Mouse (Mus musculus): ENCODE data around the gene Katnal1. TPM values are rescaled to one million over a fixed set of nuclear protein-coding genes. Genes with fewer than 3 reads are reported as not detected.

Gene Katnal1
- polyA plus RNA-seq, 1 experiment from 2014 or later = 13.0 TPM

DNA sequence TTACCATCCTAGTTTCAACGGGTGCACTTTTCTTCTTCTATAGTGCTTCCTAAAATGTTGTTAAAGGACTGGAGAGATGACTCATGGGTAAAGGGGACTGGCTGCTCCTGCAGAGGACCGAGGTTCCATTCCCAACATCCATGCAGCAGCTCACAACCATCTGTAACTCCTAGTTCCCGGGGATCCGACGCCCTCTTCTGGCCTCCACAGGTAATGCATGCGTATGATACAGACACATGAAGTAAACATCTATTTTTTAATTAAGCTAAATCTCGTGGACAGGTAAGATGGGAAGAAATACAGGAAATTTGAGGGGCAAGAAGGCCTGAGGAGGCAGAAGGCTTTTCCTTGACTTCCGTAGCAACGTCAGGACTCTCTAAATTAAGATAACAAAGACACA, 29.2 kb upstream of the Katnal1 start:
- peak overlapping the region; percentile 82; the same call in 1 of the 2 replicates for H3K4me2 ChIP-seq (replicated peaks; ENCODE audit: low read depth, low read length)
- no peaks in the 10 kb centered on the region for H3K36me3 ChIP-seq (ENCODE audit: control insufficient read depth, insufficient read depth, low read length)
- 42% methylated on average over 9 of the region's 9 CpGs for WGBS
- H3K4me1 ChIP-seq (ENCODE audit: control insufficient read depth, insufficient read depth, low read length) = peaks cover 18% of the 10 kb centered on the region
- ATAC-seq (ENCODE audit: insufficient number of reproducible peaks, insufficient read depth, low FRiP score, low read depth) = no peak
- H3K4me3 ChIP-seq (ENCODE audit: low read depth, low read length) = no peak overlapping the region
- no peaks in the 10 kb centered on the region for H3K9me3 ChIP-seq (ENCODE audit: control insufficient read depth, low read depth, low read length)
- H3K27me3 ChIP-seq (ENCODE audit: control insufficient read depth, insufficient read depth, low read length) = no peaks in the 10 kb centered on the region
- H3K9ac ChIP-seq (replicated peaks; ENCODE audit: low read depth, low read length) = no peak overlapping the region
- H3K27ac ChIP-seq (ENCODE audit: low read length) = no peak overlapping the region

DNA sequence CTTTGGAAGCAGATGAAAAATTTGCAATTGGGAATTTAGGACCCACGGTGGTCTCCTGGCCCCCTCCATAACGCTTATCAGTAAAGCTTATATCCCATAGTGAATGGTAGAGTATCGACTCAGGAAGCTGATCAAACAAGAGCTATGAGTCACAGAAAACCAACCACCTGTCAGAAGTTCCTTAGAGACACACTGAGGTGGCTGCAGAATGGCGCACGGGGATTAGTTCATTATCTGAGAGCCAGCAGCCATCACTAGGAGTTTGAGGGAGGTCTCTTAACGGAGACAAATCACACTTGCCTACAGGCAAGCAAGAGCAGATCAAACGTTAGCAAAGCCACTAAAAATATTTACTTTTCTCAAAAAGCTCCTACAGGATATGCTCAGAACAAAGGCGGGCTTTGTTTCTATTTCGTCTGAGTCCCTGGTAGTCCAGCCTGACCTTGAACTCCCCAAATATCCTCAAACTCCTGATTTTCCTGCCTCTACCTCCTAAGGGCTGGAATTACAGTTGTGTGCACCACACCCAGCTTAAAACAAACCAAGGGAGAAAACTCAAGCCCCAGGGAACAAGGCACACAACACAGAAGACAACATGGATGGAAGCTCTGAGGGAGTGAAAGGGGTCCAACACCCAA, 27.9 kb upstream of the Katnal1 start:
- 34% methylated on average over 9 of the region's 9 CpGs for WGBS

DNA sequence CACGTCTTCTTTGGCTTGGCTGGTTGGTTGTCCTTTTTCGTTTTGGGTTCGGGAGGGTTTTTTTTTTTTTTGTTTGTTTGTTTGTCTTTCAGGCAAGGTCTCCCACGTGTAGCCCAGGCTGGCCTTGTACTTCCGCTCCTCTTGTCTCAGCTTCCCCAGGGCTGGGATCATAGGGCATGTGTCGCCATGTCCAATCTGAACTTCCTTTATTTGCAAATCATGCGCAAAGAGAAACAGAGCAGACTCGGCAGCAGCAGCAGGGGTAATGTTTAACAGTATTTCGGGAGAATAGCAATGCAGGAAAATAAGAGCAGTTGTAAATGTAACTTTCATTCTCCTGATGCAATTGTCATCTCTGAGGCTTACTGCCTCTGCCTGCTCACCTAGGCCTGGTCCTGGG, 27.0 kb upstream of the Katnal1 start:
- ATAC-seq (ENCODE audit: insufficient number of reproducible peaks, insufficient read depth, low FRiP score, low read depth) = no peak
- no peaks in the 10 kb centered on the region for H3K36me3 ChIP-seq (ENCODE audit: control insufficient read depth, insufficient read depth, low read length)
- WGBS = 74% methylated on average over 9 of the region's 9 CpGs
- no peaks in the 10 kb centered on the region for H3K27me3 ChIP-seq (ENCODE audit: control insufficient read depth, insufficient read depth, low read length)
- H3K9me3 ChIP-seq (ENCODE audit: control insufficient read depth, low read depth, low read length) = no peaks in the 10 kb centered on the region
- H3K4me1 ChIP-seq (ENCODE audit: control insufficient read depth, insufficient read depth, low read length) = peaks cover 18% of the 10 kb centered on the region
- no peak overlapping the region for H3K4me3 ChIP-seq (ENCODE audit: low read depth, low read length)
- no peak overlapping the region for H3K9ac ChIP-seq (replicated peaks; ENCODE audit: low read depth, low read length)
- H3K27ac ChIP-seq (ENCODE audit: low read length) = peak overlapping the region; percentile 48; the same call in 1 of the 2 replicates
- no peak overlapping the region for H3K4me2 ChIP-seq (replicated peaks; ENCODE audit: low read depth, low read length)

More for the DNA sequence above, 27.9 kb upstream of the Katnal1 start:
- no peak overlapping the region for H3K4me2 ChIP-seq (replicated peaks; ENCODE audit: low read depth, low read length)
- H3K4me3 ChIP-seq (ENCODE audit: low read depth, low read length) = no peak overlapping the region
- peak overlapping the region; percentile 24; the same call in 1 of the 2 replicates for H3K27ac ChIP-seq (ENCODE audit: low read length)
- ATAC-seq (ENCODE audit: insufficient number of reproducible peaks, insufficient read depth, low FRiP score, low read depth) = peak; percentile 35; the same call in 1 of the 2 replicates
- H3K4me1 ChIP-seq (ENCODE audit: control insufficient read depth, insufficient read depth, low read length) = peaks cover 18% of the 10 kb centered on the region
- no peak overlapping the region for H3K9ac ChIP-seq (replicated peaks; ENCODE audit: low read depth, low read length)
- H3K27me3 ChIP-seq (ENCODE audit: control insufficient read depth, insufficient read depth, low read length) = no peaks in the 10 kb centered on the region
- no peaks in the 10 kb centered on the region for H3K36me3 ChIP-seq (ENCODE audit: control insufficient read depth, insufficient read depth, low read length)
- H3K9me3 ChIP-seq (ENCODE audit: control insufficient read depth, low read depth, low read length) = no peaks in the 10 kb centered on the region

DNA sequence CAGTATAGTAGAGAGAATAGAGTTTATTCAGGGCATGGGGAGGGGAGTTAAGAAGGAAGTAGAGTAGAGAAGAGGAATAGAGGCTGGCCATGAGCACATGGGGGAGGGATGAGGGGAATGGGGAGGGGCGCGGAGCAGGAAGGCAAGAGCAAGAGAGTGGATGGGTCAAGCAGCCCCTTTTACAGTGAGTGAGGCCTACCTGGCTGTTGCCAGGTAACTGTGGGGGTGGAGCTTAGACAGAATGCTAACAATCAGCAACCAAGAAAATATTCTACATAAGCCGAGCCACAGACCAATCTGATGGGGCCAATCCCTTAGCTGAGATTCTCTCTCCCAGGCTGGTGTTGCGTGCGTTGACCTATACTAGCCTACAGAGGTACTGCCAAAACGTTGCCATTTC, 26.5 kb upstream of the Katnal1 start:
- Histone ChIP-seq H3K27me3 (ENCODE audit: control insufficient read depth, insufficient read depth, low read length) (no peaks in the 10 kb centered on the region), H3K27ac (ENCODE audit: low read length) (no peak overlapping the region), H3K4me2 (replicated peaks; ENCODE audit: low read depth, low read length) (no peak overlapping the region), H3K9me3 (ENCODE audit: control insufficient read depth, low read depth, low read length) (no peaks in the 10 kb centered on the region), H3K4me1 (ENCODE audit: control insufficient read depth, insufficient read depth, low read length) (peaks cover 18% of the 10 kb centered on the region), H3K36me3 (ENCODE audit: control insufficient read depth, insufficient read depth, low read length) (no peaks in the 10 kb centered on the region), H3K9ac (replicated peaks; ENCODE audit: low read depth, low read length) (no peak overlapping the region), H3K4me3 (ENCODE audit: low read depth, low read length) (no peak overlapping the region)
- 87% methylated on average over 6 of the region's 6 CpGs for WGBS
- ATAC-seq (ENCODE audit: insufficient number of reproducible peaks, insufficient read depth, low FRiP score, low read depth) = no peak

DNA sequence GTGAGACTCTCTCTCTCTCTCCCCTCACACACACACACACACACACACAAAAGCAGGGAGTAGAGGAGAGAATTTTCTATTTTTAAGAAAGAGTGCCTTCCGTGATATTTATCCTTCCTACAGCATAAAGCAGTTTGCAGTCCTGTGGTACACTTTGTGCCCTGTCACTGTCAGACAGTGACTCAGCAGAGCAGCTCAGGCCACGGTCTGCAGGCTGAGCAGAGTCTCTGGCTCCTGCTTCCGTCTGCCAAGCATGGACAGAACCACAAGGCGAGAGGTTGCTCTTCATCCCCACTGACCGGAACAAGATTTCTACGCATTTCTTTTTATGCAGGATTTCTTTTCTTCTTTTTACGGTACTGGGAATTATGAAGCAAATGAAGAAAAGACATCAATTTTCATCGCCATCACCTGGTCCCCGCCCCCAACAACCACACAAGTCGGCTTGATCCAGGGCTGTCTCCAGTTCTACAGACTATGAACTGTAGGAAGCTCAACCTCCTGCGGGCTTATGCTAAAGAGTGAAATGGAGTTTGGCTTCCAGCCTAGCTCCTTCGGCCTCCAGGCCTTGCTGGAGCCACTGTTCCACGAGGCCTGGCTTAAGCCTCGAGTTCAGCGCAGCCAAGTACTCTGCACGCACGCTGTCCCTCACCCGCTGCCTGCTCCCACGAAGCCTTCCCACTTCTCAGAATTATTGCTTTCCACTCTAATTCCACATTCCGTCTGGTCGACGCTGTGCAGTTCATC, 25.4 kb upstream of the Katnal1 start:
- Histone ChIP-seq H3K36me3 (ENCODE audit: control insufficient read depth, insufficient read depth, low read length) (no peaks in the 10 kb centered on the region), H3K4me3 (ENCODE audit: low read depth, low read length) (no peak overlapping the region), H3K4me2 (replicated peaks; ENCODE audit: low read depth, low read length) (no peak overlapping the region), H3K27me3 (ENCODE audit: control insufficient read depth, insufficient read depth, low read length) (no peaks in the 10 kb centered on the region), H3K27ac (ENCODE audit: low read length) (no peak overlapping the region), H3K9me3 (ENCODE audit: control insufficient read depth, low read depth, low read length) (no peaks in the 10 kb centered on the region), H3K4me1 (ENCODE audit: control insufficient read depth, insufficient read depth, low read length) (peaks cover 8% of the 10 kb centered on the region), H3K9ac (replicated peaks; ENCODE audit: low read depth, low read length) (no peak overlapping the region)
- 77% methylated on average over 22 of the region's 22 CpGs for WGBS
- no peak for ATAC-seq (ENCODE audit: insufficient number of reproducible peaks, insufficient read depth, low FRiP score, low read depth)

DNA sequence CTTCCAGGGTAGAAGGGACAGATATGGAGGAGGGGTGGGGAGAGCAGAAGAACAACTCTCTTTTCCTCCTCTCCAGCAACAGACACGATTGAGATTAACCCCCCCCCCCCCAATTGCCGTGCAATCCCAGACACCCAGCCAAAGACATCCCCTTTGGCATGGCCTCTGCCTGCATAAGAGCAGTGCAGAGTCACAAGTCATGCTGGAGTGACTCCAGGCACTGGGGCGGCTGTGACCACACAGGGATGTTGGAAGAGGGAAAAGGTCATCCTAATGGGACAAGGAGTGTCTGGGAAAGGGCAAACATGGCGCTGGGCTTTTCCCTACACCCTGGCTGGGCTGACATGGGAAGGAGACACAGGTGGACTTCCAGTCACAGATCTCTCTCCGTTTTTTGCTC, 24.0 kb upstream of the Katnal1 start:
- Histone ChIP-seq H3K9me3 (ENCODE audit: control insufficient read depth, low read depth, low read length) (no peaks in the 10 kb centered on the region), H3K4me1 (ENCODE audit: control insufficient read depth, insufficient read depth, low read length) (no peaks in the 10 kb centered on the region), H3K9ac (replicated peaks; ENCODE audit: low read depth, low read length) (no peak overlapping the region), H3K36me3 (ENCODE audit: control insufficient read depth, insufficient read depth, low read length) (no peaks in the 10 kb centered on the region), H3K4me3 (ENCODE audit: low read depth, low read length) (no peak overlapping the region), H3K27ac (ENCODE audit: low read length) (no peak overlapping the region), H3K4me2 (replicated peaks; ENCODE audit: low read depth, low read length) (no peak overlapping the region), H3K27me3 (ENCODE audit: control insufficient read depth, insufficient read depth, low read length) (no peaks in the 10 kb centered on the region)
- ATAC-seq (ENCODE audit: insufficient number of reproducible peaks, insufficient read depth, low FRiP score, low read depth) = no peak
- 63% methylated on average over 5 of the region's 5 CpGs for WGBS

DNA sequence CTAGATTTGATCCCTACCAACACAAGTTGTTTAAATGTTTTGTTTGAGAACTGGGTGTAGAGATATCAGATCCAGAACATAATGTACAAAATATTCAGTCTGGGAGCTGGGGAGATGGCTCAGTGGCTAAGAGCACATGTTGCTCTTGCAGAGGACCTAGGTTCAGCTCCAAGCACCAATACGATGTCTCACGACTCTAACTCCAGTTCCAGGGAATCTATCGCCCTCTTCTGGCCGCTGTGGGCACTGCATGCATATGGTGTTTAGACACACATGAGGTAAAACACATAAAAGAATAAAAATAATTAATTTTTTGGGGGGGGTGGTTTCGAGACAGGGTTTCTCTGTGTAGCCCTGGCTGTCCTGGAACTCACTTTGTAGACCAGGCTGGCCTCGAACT, 23.3 kb upstream of the Katnal1 start:
- no peak for ATAC-seq (ENCODE audit: insufficient number of reproducible peaks, insufficient read depth, low FRiP score, low read depth)
- Histone ChIP-seq H3K4me3 (ENCODE audit: low read depth, low read length) (no peak overlapping the region), H3K4me2 (replicated peaks; ENCODE audit: low read depth, low read length) (no peak overlapping the region), H3K27ac (ENCODE audit: low read length) (no peak overlapping the region), H3K9me3 (ENCODE audit: control insufficient read depth, low read depth, low read length) (no peaks in the 10 kb centered on the region), H3K4me1 (ENCODE audit: control insufficient read depth, insufficient read depth, low read length) (no peaks in the 10 kb centered on the region), H3K27me3 (ENCODE audit: control insufficient read depth, insufficient read depth, low read length) (no peaks in the 10 kb centered on the region), H3K36me3 (ENCODE audit: control insufficient read depth, insufficient read depth, low read length) (no peaks in the 10 kb centered on the region), H3K9ac (replicated peaks; ENCODE audit: low read depth, low read length) (no peak overlapping the region)
- WGBS = 49% methylated on average over 6 of the region's 6 CpGs

DNA sequence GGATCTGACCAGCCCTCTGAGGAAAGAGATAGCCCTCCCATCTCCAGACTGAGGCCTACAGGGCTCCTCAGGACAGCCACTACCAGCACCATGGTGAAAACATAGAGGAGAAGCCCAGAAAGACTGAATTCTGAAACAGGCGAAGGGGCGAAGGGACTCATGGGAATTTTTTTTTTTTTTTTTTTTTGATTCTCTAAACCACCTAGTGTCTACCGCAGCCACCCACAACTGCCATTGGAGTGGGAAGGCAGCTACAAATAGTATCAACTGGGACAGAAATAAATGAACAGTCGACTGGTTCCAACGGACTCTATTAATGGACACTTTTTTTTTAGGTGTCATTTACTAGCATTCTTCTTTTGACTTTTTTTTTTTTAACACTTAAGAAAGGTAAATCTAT, 22.2 kb upstream of the Katnal1 start:
- H3K9ac ChIP-seq (replicated peaks; ENCODE audit: low read depth, low read length) = no peak overlapping the region
- no peak overlapping the region for H3K27ac ChIP-seq (ENCODE audit: low read length)
- H3K4me1 ChIP-seq (ENCODE audit: control insufficient read depth, insufficient read depth, low read length) = no peaks in the 10 kb centered on the region
- no peaks in the 10 kb centered on the region for H3K27me3 ChIP-seq (ENCODE audit: control insufficient read depth, insufficient read depth, low read length)
- no peaks in the 10 kb centered on the region for H3K36me3 ChIP-seq (ENCODE audit: control insufficient read depth, insufficient read depth, low read length)
- no peaks in the 10 kb centered on the region for H3K9me3 ChIP-seq (ENCODE audit: control insufficient read depth, low read depth, low read length)
- no peak overlapping the region for H3K4me2 ChIP-seq (replicated peaks; ENCODE audit: low read depth, low read length)
- H3K4me3 ChIP-seq (ENCODE audit: low read depth, low read length) = no peak overlapping the region
- 86% methylated on average over 5 of the region's 5 CpGs for WGBS
- ATAC-seq (ENCODE audit: insufficient number of reproducible peaks, insufficient read depth, low FRiP score, low read depth) = no peak

Data from stomach, embryonic 14.5 days (tissue).